Mouse (Mus musculus): ENCODE results near the gene Lgi2. TPM values are rescaled to one million over a fixed set of nuclear protein-coding genes. Genes with fewer than 3 reads are reported as not detected.

Gene Lgi2
- polyA plus RNA-seq, 1 experiment from 2014 or later = 1.3 TPM

- Histone ChIP-seq H3K9me3 (ENCODE audit: control insufficient read depth, low read length) (no peaks in the 10 kb centered on the region), H3K4me1 (ENCODE audit: control insufficient read depth, insufficient read depth, low read length) (no peaks in the 10 kb centered on the region), H3K9ac (ENCODE audit: low read length) (no peak overlapping the region), H3K27me3 (ENCODE audit: control insufficient read depth, insufficient read depth, low read length) (no peaks in the 10 kb centered on the region), H3K36me3 (ENCODE audit: control insufficient read depth, insufficient read depth, low read length) (no peaks in the 10 kb centered on the region), H3K4me3 (ENCODE audit: low read depth, low read length) (no peak overlapping the region), H3K4me2 (no peak overlapping the region), H3K27ac (ENCODE audit: low read depth, low read length) (no peak overlapping the region)
- ATAC-seq (ENCODE audit: low FRiP score) (no peak), DNase-seq (ENCODE audit: low spot score, missing footprints) (peak; percentile 17)
- WGBS = 92% methylated on average over 8 of the region's 8 CpGs
Observed at GRCm38 (mm10) chr5:52526324-52526986, 39.8 kb downstream of the Lgi2 start.

GRCm38 (mm10) chr5:52524207-52524606, 42.1 kb downstream of the Lgi2 start:
- DNase-seq (ENCODE audit: low spot score, missing footprints) (peak; percentile 78), ATAC-seq (ENCODE audit: low FRiP score) (peak; percentile 40; the same call in 1 of the 2 replicates)
- WGBS = 54% methylated on average over 3 of the region's 3 CpGs
- H3K27me3 ChIP-seq (ENCODE audit: control insufficient read depth, insufficient read depth, low read length) = no peaks in the 10 kb centered on the region
- no peaks in the 10 kb centered on the region for H3K4me1 ChIP-seq (ENCODE audit: control insufficient read depth, insufficient read depth, low read length)
- no peak overlapping the region for H3K4me2 ChIP-seq
- H3K27ac ChIP-seq (ENCODE audit: low read depth, low read length) = no peak overlapping the region
- no peak overlapping the region for H3K4me3 ChIP-seq (ENCODE audit: low read depth, low read length)
- no peaks in the 10 kb centered on the region for H3K9me3 ChIP-seq (ENCODE audit: control insufficient read depth, low read length)
- no peak overlapping the region for H3K9ac ChIP-seq (ENCODE audit: low read length)
- no peaks in the 10 kb centered on the region for H3K36me3 ChIP-seq (ENCODE audit: control insufficient read depth, insufficient read depth, low read length)

- WGBS = 80% methylated on average over 2 of the region's 2 CpGs
- H3K4me3 ChIP-seq (ENCODE audit: low read depth, low read length) = no peak overlapping the region
Observed at GRCm38 (mm10) chr5:52519921-52520320, 46.3 kb downstream of the Lgi2 start.

GRCm38 (mm10) chr5:52516072-52516476, 50.2 kb downstream of the Lgi2 start:
- 20% methylated on average over 21 of the region's 21 CpGs for WGBS
- Histone ChIP-seq H3K4me2 (peak overlapping the region; percentile 74), H3K9me3 (ENCODE audit: control insufficient read depth, low read length) (no peaks in the 10 kb centered on the region), H3K9ac (ENCODE audit: low read length) (peak overlapping the region; percentile 55), H3K27ac (ENCODE audit: low read depth, low read length) (no peak overlapping the region), H3K4me1 (ENCODE audit: control insufficient read depth, insufficient read depth, low read length) (peaks cover 2% of the 10 kb centered on the region; the same call in 1 of the 2 replicates), H3K36me3 (ENCODE audit: control insufficient read depth, insufficient read depth, low read length) (no peaks in the 10 kb centered on the region), H3K27me3 (ENCODE audit: control insufficient read depth, insufficient read depth, low read length) (no peaks in the 10 kb centered on the region), H3K4me3 (ENCODE audit: low read depth, low read length) (peak overlapping the region; percentile 24)
- peak; percentile 59 for ATAC-seq (ENCODE audit: low FRiP score)
- DNase-seq (ENCODE audit: low spot score, missing footprints) = peak; percentile 93

More at GRCm38 (mm10) chr5:52519921-52520320, 46.3 kb downstream of the Lgi2 start:
- Histone ChIP-seq H3K9me3 (ENCODE audit: control insufficient read depth, low read length) (no peaks in the 10 kb centered on the region), H3K27me3 (ENCODE audit: control insufficient read depth, insufficient read depth, low read length) (no peaks in the 10 kb centered on the region), H3K27ac (ENCODE audit: low read depth, low read length) (no peak overlapping the region), H3K4me1 (ENCODE audit: control insufficient read depth, insufficient read depth, low read length) (peaks cover 2% of the 10 kb centered on the region; the same call in 1 of the 2 replicates), H3K9ac (ENCODE audit: low read length) (no peak overlapping the region), H3K36me3 (ENCODE audit: control insufficient read depth, insufficient read depth, low read length) (no peaks in the 10 kb centered on the region), H3K4me2 (no peak overlapping the region)
- no peak for DNase-seq (ENCODE audit: low spot score, missing footprints)
- no peak for ATAC-seq (ENCODE audit: low FRiP score)

- no peaks in the 10 kb centered on the region for H3K36me3 ChIP-seq (ENCODE audit: control insufficient read depth, insufficient read depth, low read length)
- peak overlapping the region; percentile 55 for H3K9ac ChIP-seq (ENCODE audit: low read length)
- H3K4me3 ChIP-seq (ENCODE audit: low read depth, low read length) = peak overlapping the region; percentile 24
- H3K27ac ChIP-seq (ENCODE audit: low read depth, low read length) = no peak overlapping the region
- H3K4me1 ChIP-seq (ENCODE audit: control insufficient read depth, insufficient read depth, low read length) = peaks cover 2% of the 10 kb centered on the region; the same call in 1 of the 2 replicates
- WGBS = 21% methylated on average over 22 of the region's 22 CpGs
- no peaks in the 10 kb centered on the region for H3K9me3 ChIP-seq (ENCODE audit: control insufficient read depth, low read length)
- ATAC-seq (ENCODE audit: low FRiP score) = peak; percentile 62
- H3K27me3 ChIP-seq (ENCODE audit: control insufficient read depth, insufficient read depth, low read length) = no peaks in the 10 kb centered on the region
- H3K4me2 ChIP-seq = peak overlapping the region; percentile 74
- peak; percentile 98 for DNase-seq (ENCODE audit: low spot score, missing footprints)
Observed at GRCm38 (mm10) chr5:52515246-52516021, 50.8 kb downstream of the Lgi2 start.

- Histone ChIP-seq H3K9ac (ENCODE audit: low read length) (no peak overlapping the region), H3K4me1 (ENCODE audit: control insufficient read depth, insufficient read depth, low read length) (no peaks in the 10 kb centered on the region; the same call in 1 of the 2 replicates), H3K27me3 (ENCODE audit: control insufficient read depth, insufficient read depth, low read length) (no peaks in the 10 kb centered on the region), H3K36me3 (ENCODE audit: control insufficient read depth, insufficient read depth, low read length) (no peaks in the 10 kb centered on the region), H3K4me3 (ENCODE audit: low read depth, low read length) (no peak overlapping the region), H3K27ac (ENCODE audit: low read depth, low read length) (no peak overlapping the region), H3K9me3 (ENCODE audit: control insufficient read depth, low read length) (no peaks in the 10 kb centered on the region), H3K4me2 (no peak overlapping the region)
- ATAC-seq (ENCODE audit: low FRiP score) (no peak), DNase-seq (ENCODE audit: low spot score, missing footprints) (no peak)
- whole genome bisulfite sequencing = 72% methylated on average over 3 of the region's 3 CpGs
Observed at GRCm38 (mm10) chr5:52511089-52511488, 55.2 kb downstream of the Lgi2 start.

- ATAC-seq (ENCODE audit: low FRiP score) (no peak), DNase-seq (ENCODE audit: low spot score, missing footprints) (no peak)
- Histone ChIP-seq H3K4me1 (ENCODE audit: control insufficient read depth, insufficient read depth, low read length) (no peaks in the 10 kb centered on the region), H3K27me3 (ENCODE audit: control insufficient read depth, insufficient read depth, low read length) (no peaks in the 10 kb centered on the region), H3K4me2 (no peak overlapping the region), H3K4me3 (ENCODE audit: low read depth, low read length) (no peak overlapping the region), H3K9ac (ENCODE audit: low read length) (no peak overlapping the region), H3K9me3 (ENCODE audit: control insufficient read depth, low read length) (no peaks in the 10 kb centered on the region), H3K36me3 (ENCODE audit: control insufficient read depth, insufficient read depth, low read length) (no peaks in the 10 kb centered on the region), H3K27ac (ENCODE audit: low read depth, low read length) (no peak overlapping the region)
- WGBS = 90% methylated on average over 6 of the region's 6 CpGs
Observed at GRCm38 (mm10) chr5:52509416-52509815, 56.8 kb downstream of the Lgi2 start.

- H3K36me3 ChIP-seq (ENCODE audit: control insufficient read depth, insufficient read depth, low read length) = no peaks in the 10 kb centered on the region
- no peaks in the 10 kb centered on the region for H3K9me3 ChIP-seq (ENCODE audit: control insufficient read depth, low read length)
- no peak for DNase-seq (ENCODE audit: low spot score, missing footprints)
- no peak overlapping the region for H3K4me2 ChIP-seq
- H3K4me1 ChIP-seq (ENCODE audit: control insufficient read depth, insufficient read depth, low read length) = no peaks in the 10 kb centered on the region
- 92% methylated on average over 13 of the region's 13 CpGs for WGBS
- no peak overlapping the region for H3K4me3 ChIP-seq (ENCODE audit: low read depth, low read length)
- no peak overlapping the region for H3K9ac ChIP-seq (ENCODE audit: low read length)
- ATAC-seq (ENCODE audit: low FRiP score) = no peak
- H3K27me3 ChIP-seq (ENCODE audit: control insufficient read depth, insufficient read depth, low read length) = no peaks in the 10 kb centered on the region
- no peak overlapping the region for H3K27ac ChIP-seq (ENCODE audit: low read depth, low read length)
Observed at GRCm38 (mm10) chr5:52504666-52505065, 61.6 kb downstream of the Lgi2 start.

- no peaks in the 10 kb centered on the region for H3K36me3 ChIP-seq (ENCODE audit: control insufficient read depth, insufficient read depth, low read length)
- H3K9ac ChIP-seq (ENCODE audit: low read length) = no peak overlapping the region
- H3K9me3 ChIP-seq (ENCODE audit: control insufficient read depth, low read length) = no peaks in the 10 kb centered on the region
- H3K4me3 ChIP-seq (ENCODE audit: low read depth, low read length) = no peak overlapping the region
- ATAC-seq (ENCODE audit: low FRiP score) = no peak
- DNase-seq (ENCODE audit: low spot score, missing footprints) = no peak
- H3K27me3 ChIP-seq (ENCODE audit: control insufficient read depth, insufficient read depth, low read length) = no peaks in the 10 kb centered on the region
- WGBS = 90% methylated on average over 11 of the region's 11 CpGs
- no peak overlapping the region for H3K4me2 ChIP-seq
- no peak overlapping the region for H3K27ac ChIP-seq (ENCODE audit: low read depth, low read length)
- no peaks in the 10 kb centered on the region for H3K4me1 ChIP-seq (ENCODE audit: control insufficient read depth, insufficient read depth, low read length)
Observed at GRCm38 (mm10) chr5:52504148-52504547, 62.1 kb downstream of the Lgi2 start.

Data from midbrain, embryonic 11.5 days (tissue).